Mouse (Mus musculus) kidney, adult 2 months (tissue): ENCODE measurements around the gene Edc4.

ENCODE experiments used
- CTCF ChIP-seq: fragments of 200-500 bp; conservative IDR thresholded peaks from 2 replicates; pipeline ENCODE4 v1.5.1; 2011; ENCODE audit warnings: low read depth, mild to moderate bottlenecking, control low read depth, low read length, moderate library complexity, mixed read lengths; ENCODE audit not compliant: insufficient read depth, insufficient read length
- POLR2A ChIP-seq: fragments of 200-500 bp; IDR thresholded peaks from one replicate; pipeline ENCODE4 v1.6.1; 2011; ENCODE audit warnings: low read depth, low read length, control low read depth

DNA sequence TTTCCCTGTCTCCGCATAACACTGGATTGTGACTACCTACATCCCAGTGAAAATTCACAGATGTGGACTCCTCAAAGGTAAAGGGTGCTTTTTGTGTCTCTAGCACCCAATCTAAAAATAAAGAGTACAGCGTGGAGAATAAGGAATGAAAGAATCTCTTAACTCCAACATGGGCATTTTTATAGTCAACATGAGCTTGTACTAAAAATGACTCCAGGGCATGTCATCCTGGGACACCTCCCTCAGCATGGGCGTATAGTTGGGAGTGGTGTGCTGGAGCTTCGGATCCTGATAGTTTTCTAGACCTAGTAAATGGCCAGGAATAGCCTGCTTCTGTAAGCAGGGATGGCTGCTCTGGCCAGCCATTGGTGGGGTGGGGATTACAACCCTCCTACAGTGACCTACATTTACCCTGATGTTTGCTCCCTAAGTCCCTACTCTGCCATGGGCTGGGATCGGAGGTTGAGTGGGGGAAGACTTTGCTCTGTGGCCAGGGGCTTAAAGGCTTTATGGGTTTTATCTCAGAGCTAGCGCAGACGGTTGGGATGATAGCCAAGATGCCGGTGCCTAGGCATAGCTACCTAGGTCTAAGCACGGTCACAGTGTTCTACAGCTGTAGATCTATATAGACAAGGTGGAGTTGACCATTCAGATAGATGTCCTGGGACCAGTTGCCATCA, 17.3 kb downstream of the Edc4 start:
- no peak for TF ChIP-seq CTCF
- TF ChIP-seq POLR2A: no peak
